Mouse (Mus musculus): ENCODE measurements around the gene Ldhb.
A peak's percentile ranks its signal among the peaks of the same experiment; 100 is the strongest.

DNA sequence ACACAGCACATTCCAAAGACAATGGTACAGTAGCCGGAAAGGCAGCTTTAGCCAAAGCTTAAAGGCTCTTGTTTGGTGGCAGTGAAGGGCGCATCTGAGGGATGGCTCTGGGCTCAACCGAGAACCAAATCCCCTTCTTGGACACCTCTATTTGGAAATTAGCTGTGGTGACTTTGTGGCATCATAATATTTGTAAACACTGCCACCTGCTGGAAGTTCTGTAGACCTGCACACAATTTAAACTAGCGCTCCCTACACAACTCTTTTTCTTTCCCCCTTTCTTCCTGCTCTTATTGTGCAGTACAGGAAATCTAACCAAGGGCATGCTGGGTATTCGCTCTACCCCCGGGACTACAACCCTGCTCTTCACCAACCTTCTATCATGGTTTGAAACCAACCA is 11.4 kb upstream of the Ldhb start:
- no peak for TF ChIP-seq POLR2AphosphoS5 (IDR thresholded peaks at IDR 0.05; ENCODE audit: insufficient replicate concordance, low read depth, low read length)
- TF ChIP-seq CTCF (IDR thresholded peaks at IDR 0.05; ENCODE audit: low read depth, low read length) = peak; percentile 39; the same call in 1 of the 2 replicates
